Mouse (Mus musculus) liver, embryonic 14.5 days (tissue): Measurements from ENCODE around the gene Ugt1a2. TPM values are rescaled to one million over a fixed set of nuclear protein-coding genes. Genes with fewer than 3 reads are reported as not detected.
A peak's percentile ranks its signal among the peaks of the same experiment; 100 is the strongest.

Source experiments
- ATAC-seq: fragments of 200-750 bp; cut with Nextera tagmentation; 2 replicates; pipeline ENCODE4 v1.8.0; 2017; ENCODE audit warnings: moderate number of reproducible peaks, mild to moderate bottlenecking, moderate library complexity; ENCODE audit not compliant: insufficient read depth
- DNase-seq, 3 experiments: peaks; one replicate each; pipeline ENCODE4 v3.0.0-alpha.2; 2012 to 2013; ENCODE audit warnings: low read depth in 3 of 3, low spot score in 3 of 3
- H3K27ac ChIP-seq: fragments of 300-500 bp; sonication (generic); 2 replicates; pipeline ENCODE4 v1.5.1; 2014; ENCODE audit warnings: moderate library complexity, mild to moderate bottlenecking, control low read depth, inconsistent platforms
- H3K27me3 ChIP-seq: fragments of 300-500 bp; sonication (generic); 2 replicates; pipeline ENCODE4 v1.6.1; 2014; ENCODE audit warnings: mild to moderate bottlenecking, low read length, moderate library complexity; ENCODE audit not compliant: control insufficient read depth, insufficient read depth
- H3K36me3 ChIP-seq: fragments of 300-500 bp; sonication (generic); replicated peaks from 2 replicates; pipeline ENCODE4 v1.6.1; 2014; ENCODE audit warnings: low read depth; ENCODE audit not compliant: control insufficient read depth, insufficient read depth
- H3K4me1 ChIP-seq, 2 experiments: fragments of 200-500 bp in 1 of 2; fragments of 300-500 bp in 1 of 2; sonication (generic) in 1 of 2; replicated peaks; 2 replicates each; pipeline ENCODE4 v1.6.1; 2012 to 2014; ENCODE audit warnings: antibody characterized with exemption in 1 of 2, inconsistent platforms in 1 of 2, low read length in 1 of 2; ENCODE audit not compliant: control insufficient read depth in 2 of 2, insufficient read depth in 2 of 2
- H3K4me2 ChIP-seq: fragments of 300-500 bp; sonication (generic); 2 replicates; pipeline ENCODE4 v1.6.1; 2014; ENCODE audit warnings: low read depth, mild to moderate bottlenecking, control low read depth, moderate library complexity
- H3K4me3 ChIP-seq, 2 experiments: fragments of 200-500 bp in 1 of 2; fragments of 300-500 bp in 1 of 2; sonication (generic) in 1 of 2; 2 replicates each; pipeline ENCODE4 v1.5.1; 2012 to 2014; ENCODE audit warnings: low read depth in 2 of 2, low read length in 2 of 2, mild to moderate bottlenecking in 2 of 2, control low read depth in 1 of 2, inconsistent platforms in 1 of 2, moderate library complexity in 1 of 2; ENCODE audit not compliant: insufficient read depth in 1 of 2
- H3K9ac ChIP-seq: fragments of 300-500 bp; sonication (generic); replicated peaks from 2 replicates; pipeline ENCODE4 v1.6.1; 2014; ENCODE audit warnings: mild to moderate bottlenecking, control low read depth, moderate library complexity
- H3K9me3 ChIP-seq: fragments of 300-500 bp; sonication (generic); 2 replicates; pipeline ENCODE4 v1.6.1; 2016; ENCODE audit warnings: low read length, mixed read lengths; ENCODE audit not compliant: control insufficient read depth
- CTCF ChIP-seq: IDR thresholded peaks from 2 replicates; pipeline ENCODE4 v1.5.1; 2016; ENCODE audit warnings: antibody characterized with exemption, low read depth, control low read depth
- EP300 ChIP-seq: IDR thresholded peaks from 2 replicates; pipeline ENCODE4 v1.6.1; 2016; ENCODE audit warnings: antibody characterized with exemption, low read depth
- WGBS: fragments of 180-500 bp; shearing (Covaris S2); extraction: QIAGEN DNeasy Blood & Tissue Kit; methylation state at CpG from one replicate; pipeline ENCODE4 v1.1.7; 2014; ENCODE audit not compliant: insufficient replicate concordance; 5-methylcytosine and 5-hydroxymethylcytosine counted together
- polyA plus RNA-seq, 2 experiments: library from polyadenylated mRNA; depleted of rRNA in 1 of 2; stranded (reverse) in 1 of 2; unstranded in 1 of 2; fragments of >200 nt; fragmentation: Nextera tagmentation in 1 of 2; extraction: Ambion mirVana in 1 of 2; gene quantifications; 2 replicates each; pipeline versions ENCODE4 v1.2.1 to v1.2.3; 2012 to 2014

Gene Ugt1a2
- polyA plus RNA-seq, 2 experiments, result 0.02 TPM; not detected in 1

- 5% methylated on average over 62 of the region's 62 CpGs for WGBS
- H3K9ac ChIP-seq, result peak within 1 kb of the TSS; percentile 82
- peak within 1 kb of the TSS; percentile 67 to 74 for H3K4me3 ChIP-seq
- DNase-seq (peak; percentile 67 to 71 (median 69)), ATAC-seq (peak; percentile 86)
- peaks cover 28 to 34% of the 10 kb centered on the region in 2 experiments for H3K4me1 ChIP-seq
- H3K9me3 ChIP-seq, result no peaks in the 10 kb centered on the region
- TF ChIP-seq EP300, result no peak
- peak within 1 kb of the TSS; percentile 98 for H3K27ac ChIP-seq
- peak within 1 kb of the TSS; percentile 92 for H3K4me2 ChIP-seq
- H3K27me3 ChIP-seq, result no peaks in the 10 kb centered on the region
- no peaks in the 10 kb centered on the region; the same call in 1 of the 2 replicates for H3K36me3 ChIP-seq
Observed at GRCm38 (mm10) chr1:88205294-88205922, 5.0 kb downstream of the Ugt1a2 start, which contains the start of gene Dnajb3. Dnajb3 (minus strand) TSS chr1:88205782.

- H3K4me1 ChIP-seq, result peaks cover 28 to 34% of the 10 kb centered on the region in 2 experiments
- H3K9ac ChIP-seq, result peak overlapping the region; percentile 61
- peak overlapping the region; percentile 92 for H3K4me2 ChIP-seq
- peak overlapping the region in 1 of 2 experiments; percentile 8; a peak in 1 of 4 replicates for H3K4me3 ChIP-seq
- TF ChIP-seq EP300, result peak; percentile 96
- no peak for TF ChIP-seq CTCF
- ATAC-seq, result peak; percentile 86
- H3K36me3 ChIP-seq, result no peaks in the 10 kb centered on the region; the same call in 1 of the 2 replicates
- peak; percentile 78 to 84 (median 81) for DNase-seq
- 20% methylated on average over 2 of the region's 2 CpGs for WGBS
- H3K9me3 ChIP-seq, result peaks cover 5% of the 10 kb centered on the region
- H3K27ac ChIP-seq, result peak overlapping the region; percentile 98
- no peaks in the 10 kb centered on the region for H3K27me3 ChIP-seq
Observed at GRCm38 (mm10) chr1:88206843-88207479, 6.6 kb downstream of the Ugt1a2 start.

GRCm38 (mm10) chr1:88211812-88212211 lies 11.4 kb downstream of the Ugt1a2 start, which contains the start of gene Ugt1a1:
Ugt1a1 (plus strand) TSS chr1:88211959.
- Histone ChIP-seq H3K4me2 (no peak within 1 kb of the TSS), H3K9me3 (peaks cover 22% of the 10 kb centered on the region), H3K36me3 (no peaks in the 10 kb centered on the region), H3K4me1 (peaks cover 16 to 19% of the 10 kb centered on the region in 2 experiments), H3K27me3 (no peaks in the 10 kb centered on the region), H3K4me3 (no peak within 1 kb of the TSS), H3K9ac (no peak within 1 kb of the TSS), H3K27ac (no peak within 1 kb of the TSS)
- no peak for ATAC-seq
- whole genome bisulfite sequencing, result 52% methylated on average over 8 of the region's 8 CpGs
- peak in 1 of 3 experiments; percentile 6 for DNase-seq
- no peak for TF ChIP-seq CTCF
- no peak for TF ChIP-seq EP300

- no peak overlapping the region for H3K27ac ChIP-seq
- no peak overlapping the region for H3K4me3 ChIP-seq
- no peaks in the 10 kb centered on the region for H3K27me3 ChIP-seq
- H3K36me3 ChIP-seq, result no peaks in the 10 kb centered on the region
- peaks cover 10 to 12% of the 10 kb centered on the region in 2 experiments for H3K4me1 ChIP-seq
- no peak for ATAC-seq
- no peak overlapping the region for H3K9ac ChIP-seq
- no peak for TF ChIP-seq EP300
- TF ChIP-seq CTCF, result no peak
- 47% methylated on average over 8 of the region's 8 CpGs for WGBS
- H3K4me2 ChIP-seq, result no peak overlapping the region
- DNase-seq, result peak in 1 of 3 experiments; percentile 6
- H3K9me3 ChIP-seq, result peaks cover 26% of the 10 kb centered on the region
Observed at GRCm38 (mm10) chr1:88212341-88213045, 12.1 kb downstream of the Ugt1a2 start.
